ENCODE assay signal across 12 mouse cellular contexts in the genomic region with DNA sequence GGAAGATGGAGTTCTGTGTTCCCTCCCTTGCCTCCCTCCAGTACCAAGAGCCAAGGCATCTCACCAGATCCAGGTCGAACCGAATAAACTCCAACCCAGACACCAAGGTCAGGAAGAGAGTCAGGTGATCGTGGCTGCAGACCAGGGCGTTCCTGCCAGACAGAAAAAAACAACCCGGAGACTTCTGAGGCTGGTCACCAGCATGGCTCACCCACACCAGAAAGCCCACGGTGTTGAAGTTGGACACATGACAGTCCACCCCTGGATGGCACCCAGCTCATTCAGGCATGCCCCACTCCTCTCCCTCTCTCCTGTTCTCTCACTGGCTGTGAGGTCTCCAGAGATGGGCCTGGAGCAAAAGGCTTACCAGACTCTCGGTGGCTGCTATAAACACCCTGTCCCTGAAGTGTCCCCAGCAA. TPM values are rescaled to one million over a fixed set of nuclear protein-coding genes. Genes with fewer than 3 reads are reported as not detected.
DNase-seq lines count a peak whose midpoint lies in the region; ATAC-seq and TF ChIP-seq lines count a peak whose summit lies in the region.
"Had no signal": no experiment of that assay in that cellular context is flagged by ENCODE, and none has a peak within 500 bp of the region (broad histone marks: within the 10 kb centered on the region; RNA-seq: fewer than 3 reads in every experiment).

No protein-coding gene starts in this region.

- 0 out of 2 replicates have a peak overlapping the region, but pooled peaks have one; percentile 25 for H3K9ac ChIP-seq in heart, embryonic 14.5 days (ENCODE audit: low read length)
- H3K9ac ChIP-seq: forebrain, embryonic 13.5 days; hindbrain, embryonic 14.5 days; liver, embryonic 12.5 days had no signal

- H3K36me3 ChIP-seq in heart, embryonic 14.5 days (ENCODE audit: control insufficient read depth, insufficient read depth, low read length), result peaks cover 62% of the 10 kb centered on the region

- peak; percentile 51 for DNase-seq in cerebellum, adult 9-11 months
- no peak for DNase-seq in cerebellum, adult 8-10 months
- DNase-seq in left cerebral cortex, adult 2 months (ENCODE audit: extremely low spot score in 1 of 2, low spot score in 2 of 2), result no peak
- no peak for DNase-seq in left cerebral cortex, adult 9 months (ENCODE audit: low spot score in 2 of 2)
- DNase-seq in kidney, postnatal 36 days, result peak; percentile 83 to 91
- DNase-seq in yolk sac, embryonic 10.5 days (ENCODE audit: low spot score), result no peak
- DNase-seq in thymus, postnatal 14 days, result no peak
- DNase-seq: midbrain, embryonic 14.5 days had no signal

- H3K4me2 ChIP-seq in heart, embryonic 14.5 days (ENCODE audit: low read length), result no peak overlapping the region
- H3K4me2 ChIP-seq: forebrain, embryonic 13.5 days; hindbrain, embryonic 14.5 days; liver, embryonic 12.5 days had no signal

- H3K4me1 ChIP-seq in heart, embryonic 14.5 days (ENCODE audit: control insufficient read depth in 2 of 2, insufficient read depth in 2 of 2, low read length in 2 of 2), result peaks cover 17 to 28% of the 10 kb centered on the region in 2 experiments
- H3K4me1 ChIP-seq: liver, embryonic 12.5 days had no signal

- intact Hi-C loops in left cerebral cortex, adult 2 months (cut with DNase I), result no loop called here

- ATAC-seq in heart, embryonic 14.5 days (ENCODE audit: insufficient number of reproducible peaks, insufficient read depth, low FRiP score, low read depth), result no peak
- ATAC-seq: forebrain, embryonic 13.5 days had no signal

- no peak for TF ChIP-seq CTCF in left cerebral cortex, adult 2 months (IDR thresholded peaks at IDR 0.05)

- no peak overlapping the region for H3K4me3 ChIP-seq in left cerebral cortex, adult 2 months
- H3K4me3 ChIP-seq in heart, embryonic 14.5 days (ENCODE audit: control insufficient read depth in 1 of 2, insufficient read depth in 1 of 2, low read depth in 1 of 2, low read length in 2 of 2), result no peak overlapping the region
- H3K4me3 ChIP-seq: forebrain, embryonic 13.5 days; liver, embryonic 12.5 days had no signal

- 76% methylated on average over 7 of the region's 7 CpGs for WGBS in heart, embryonic 14.5 days

- H3K9me3 ChIP-seq in heart, embryonic 14.5 days (ENCODE audit: control insufficient read depth, low read length), result no peaks in the 10 kb centered on the region
- H3K9me3 ChIP-seq: forebrain, embryonic 13.5 days; liver, embryonic 12.5 days had no signal

- H3K27me3 ChIP-seq in heart, embryonic 14.5 days (ENCODE audit: control insufficient read depth, insufficient read depth, low read length), result no peaks in the 10 kb centered on the region
- H3K27me3 ChIP-seq: forebrain, embryonic 13.5 days; liver, embryonic 12.5 days had no signal

- H3K27ac ChIP-seq in left cerebral cortex, adult 2 months, result peak overlapping the region; percentile 41; the same call in 1 of the 2 replicates
- peak overlapping the region in 1 of 2 experiments; percentile 98; a peak in 1 of 4 replicates for H3K27ac ChIP-seq in heart, embryonic 14.5 days (replicated peaks in 1 of 2; ENCODE audit: control insufficient read depth in 1 of 2, insufficient read depth in 1 of 2, low read depth in 2 of 2, low read length in 2 of 2)
- H3K27ac ChIP-seq: forebrain, embryonic 13.5 days; hindbrain, embryonic 14.5 days; liver, embryonic 12.5 days had no signal

RNA-seq across cellular contexts. Expression of gene Slc25a34, which starts 17.7 kb away (rescaled TPM):
- total RNA-seq in left cerebral cortex, adult 2 months (2021), result 1 to 10 TPM; 3.2 TPM
- polyA plus RNA-seq in heart, embryonic 14.5 days (2014; fragmentation: Nextera tagmentation; extraction: Ambion mirVana), result 0.09 and 0.19 TPM in 2 replicates
- polyA plus RNA-seq: hindbrain, embryonic 14.5 days; liver, embryonic 12.5 days had no signal

RNA-seq across cellular contexts. Expression of gene Tmem82, which starts 22.9 kb away (rescaled TPM):
- 1 to 10 TPM in 1 of 2 experiments, under 1 TPM in 1; 0.30 to 1.1 TPM for total RNA-seq in left cerebral cortex, adult 2 months (2021)
- polyA plus RNA-seq in heart, embryonic 14.5 days (2014; fragmentation: Nextera tagmentation; extraction: Ambion mirVana), result 0.19 and 0.43 TPM in 2 replicates
- polyA plus RNA-seq: hindbrain, embryonic 14.5 days had no signal

RNA-seq across cellular contexts. Expression of gene Plekhm2, which starts 23.3 kb away (rescaled TPM):
- total RNA-seq in left cerebral cortex, adult 2 months (2021), result 10 to 100 TPM; 90.1 to 94.2 TPM
- 6.6 and 7.8 TPM in 2 replicates for polyA plus RNA-seq in heart, embryonic 14.5 days (2014; fragmentation: Nextera tagmentation; extraction: Ambion mirVana)

RNA-seq across cellular contexts. Expression of gene Fblim1, which starts 35.5 kb away (rescaled TPM):
- 1 to 10 TPM in 1 of 2 experiments, under 1 TPM in 1; 0.75 to 1.1 TPM for total RNA-seq in left cerebral cortex, adult 2 months (2021)
- 45.2 and 45.7 TPM in 2 replicates for polyA plus RNA-seq in heart, embryonic 14.5 days (2014; fragmentation: Nextera tagmentation; extraction: Ambion mirVana)

RNA-seq across cellular contexts. Expression of gene Rsc1a1, which starts 44.0 kb away (rescaled TPM):
- total RNA-seq in left cerebral cortex, adult 2 months (2021), result 1 to 10 TPM; 1.1 to 1.2 TPM
- polyA plus RNA-seq in heart, embryonic 14.5 days (2014; fragmentation: Nextera tagmentation; extraction: Ambion mirVana), result 0.72 and 2.1 TPM in 2 replicates
- polyA plus RNA-seq: hindbrain, embryonic 14.5 days; midbrain, embryonic 14.5 days had no signal

Comparison
In these comparisons a context has a peak if more than half of its experiments do, and no peak if none do; other contexts are left out.
1. DNase-seq: peak in cerebellum, adult 9-11 months (single experiment) and kidney, postnatal 36 days (2 of 2); none in cerebellum, adult 8-10 months (single experiment), left cerebral cortex, adult 2 months (0 of 2), left cerebral cortex, adult 9 months (0 of 2), yolk sac, embryonic 10.5 days (single experiment) and thymus, postnatal 14 days (single experiment).